Mouse (Mus musculus): ENCODE data around the gene Appbp2. TPM values are rescaled to one million over a fixed set of nuclear protein-coding genes. Genes with fewer than 3 reads are reported as not detected.

Appbp2 gene
- polyA plus RNA-seq, 1 experiment, result 8.5 TPM

DNA sequence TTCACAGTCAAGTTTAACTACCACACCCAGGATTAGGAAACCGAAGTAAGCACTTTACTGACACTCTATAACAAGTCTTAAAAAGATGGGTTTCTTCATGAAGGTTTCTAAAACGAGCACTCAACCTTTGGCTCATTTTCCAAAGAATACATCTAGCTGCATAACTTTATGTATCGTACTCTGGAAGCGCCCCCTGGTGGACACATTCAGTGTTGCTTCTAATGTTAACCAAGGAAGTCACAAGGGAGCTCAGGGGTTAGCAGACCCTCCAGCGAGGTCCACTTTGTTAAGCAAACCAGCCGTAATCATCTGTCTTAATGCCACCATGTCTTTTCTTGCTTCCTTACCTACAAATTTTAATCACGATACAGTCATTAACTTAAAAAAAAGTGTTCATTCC lies 26.3 kb upstream of the Appbp2 start:
- Histone ChIP-seq H3ac (ENCODE audit: control insufficient read depth, insufficient read length) (no peak overlapping the region), H3K79me2 (ENCODE audit: control insufficient read depth, insufficient read depth) (no peaks in the 10 kb centered on the region), H3K36me3 (ENCODE audit: control insufficient read depth, insufficient read depth) (no peaks in the 10 kb centered on the region), H3K27me3 (ENCODE audit: control insufficient read depth, insufficient read depth, insufficient read length) (no peaks in the 10 kb centered on the region), H3K4me3 (no peak overlapping the region), H3K4me2 (ENCODE audit: low read depth) (no peak overlapping the region)
- TF ChIP-seq MAX (IDR thresholded peaks at IDR 0.05; ENCODE audit: low read depth) (no peak), TCF3 (IDR thresholded peaks at IDR 0.05; ENCODE audit: insufficient read length, low read depth) (no peak), REST (IDR thresholded peaks at IDR 0.05; ENCODE audit: insufficient read depth, insufficient read length) (no peak), POLR2A (IDR thresholded peaks at IDR 0.05; ENCODE audit: insufficient read length, low read depth) (no peak), CEBPB (IDR thresholded peaks at IDR 0.05; ENCODE audit: insufficient read depth, poor library complexity, severe bottlenecking) (no peak), E2F4 (IDR thresholded peaks at IDR 0.05; ENCODE audit: insufficient read depth) (no peak), SRF (IDR thresholded peaks at IDR 0.05; ENCODE audit: control insufficient read depth, insufficient read length, low read depth) (no peak), MYOD1 (IDR thresholded peaks at IDR 0.05; ENCODE audit: control insufficient read depth in 1 of 3, insufficient read length in 2 of 3, low read depth in 2 of 3) (no peak), TCF12 (IDR thresholded peaks at IDR 0.05; ENCODE audit: insufficient read depth, poor library complexity, severe bottlenecking) (no peak), USF1 (IDR thresholded peaks at IDR 0.05; ENCODE audit: low read depth) (no peak), POLR2AphosphoS2 (IDR thresholded peaks at IDR 0.05; ENCODE audit: insufficient read length, low read depth) (no peak), MYOG (IDR thresholded peaks at IDR 0.05; ENCODE audit: control insufficient read depth in 1 of 3, insufficient read depth in 1 of 3, insufficient read length in 2 of 3, low read depth in 2 of 3) (no peak)

DNA sequence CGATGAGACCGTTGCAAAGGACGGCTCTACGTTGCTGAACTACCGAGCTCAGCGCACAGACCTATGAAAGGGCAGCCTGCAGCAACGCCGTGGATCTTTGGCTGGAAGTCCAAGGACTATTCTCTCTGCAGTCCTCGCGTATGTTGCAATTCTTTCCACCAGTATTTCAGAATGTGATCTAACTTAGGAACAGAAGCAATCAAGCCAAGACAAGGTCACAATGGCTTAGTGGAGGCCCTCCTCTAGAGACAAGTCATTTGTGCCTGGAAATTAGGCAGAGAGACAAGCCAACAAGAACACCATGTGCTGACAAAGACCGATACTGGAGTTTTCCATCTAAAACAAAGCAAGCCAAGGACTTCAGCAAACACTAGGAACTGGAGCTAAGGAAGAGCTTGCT lies 24.0 kb upstream of the Appbp2 start:
- H3K79me2 ChIP-seq (ENCODE audit: control insufficient read depth, insufficient read depth), result no peaks in the 10 kb centered on the region
- no peaks in the 10 kb centered on the region for H3K36me3 ChIP-seq (ENCODE audit: control insufficient read depth, insufficient read depth)
- H3K4me2 ChIP-seq (ENCODE audit: low read depth), result no peak overlapping the region
- TF ChIP-seq E2F4 (IDR thresholded peaks at IDR 0.05; ENCODE audit: insufficient read depth) (no peak), MAX (IDR thresholded peaks at IDR 0.05; ENCODE audit: low read depth) (no peak), MYOG (IDR thresholded peaks at IDR 0.05; ENCODE audit: control insufficient read depth in 1 of 3, insufficient read depth in 1 of 3, insufficient read length in 2 of 3, low read depth in 2 of 3) (no peak), POLR2AphosphoS2 (IDR thresholded peaks at IDR 0.05; ENCODE audit: insufficient read length, low read depth) (no peak), USF1 (IDR thresholded peaks at IDR 0.05; ENCODE audit: low read depth) (no peak), REST (IDR thresholded peaks at IDR 0.05; ENCODE audit: insufficient read depth, insufficient read length) (no peak), POLR2A (IDR thresholded peaks at IDR 0.05; ENCODE audit: insufficient read length, low read depth) (no peak), TCF12 (IDR thresholded peaks at IDR 0.05; ENCODE audit: insufficient read depth, poor library complexity, severe bottlenecking) (no peak), CEBPB (IDR thresholded peaks at IDR 0.05; ENCODE audit: insufficient read depth, poor library complexity, severe bottlenecking) (no peak), TCF3 (IDR thresholded peaks at IDR 0.05; ENCODE audit: insufficient read length, low read depth) (no peak), SRF (IDR thresholded peaks at IDR 0.05; ENCODE audit: control insufficient read depth, insufficient read length, low read depth) (no peak), MYOD1 (IDR thresholded peaks at IDR 0.05; ENCODE audit: control insufficient read depth in 1 of 3, insufficient read length in 2 of 3, low read depth in 2 of 3) (no peak)
- H3K4me3 ChIP-seq, result no peak overlapping the region
- H3K27me3 ChIP-seq (ENCODE audit: control insufficient read depth, insufficient read depth, insufficient read length), result no peaks in the 10 kb centered on the region
- no peak overlapping the region for H3ac ChIP-seq (ENCODE audit: control insufficient read depth, insufficient read length)

DNA sequence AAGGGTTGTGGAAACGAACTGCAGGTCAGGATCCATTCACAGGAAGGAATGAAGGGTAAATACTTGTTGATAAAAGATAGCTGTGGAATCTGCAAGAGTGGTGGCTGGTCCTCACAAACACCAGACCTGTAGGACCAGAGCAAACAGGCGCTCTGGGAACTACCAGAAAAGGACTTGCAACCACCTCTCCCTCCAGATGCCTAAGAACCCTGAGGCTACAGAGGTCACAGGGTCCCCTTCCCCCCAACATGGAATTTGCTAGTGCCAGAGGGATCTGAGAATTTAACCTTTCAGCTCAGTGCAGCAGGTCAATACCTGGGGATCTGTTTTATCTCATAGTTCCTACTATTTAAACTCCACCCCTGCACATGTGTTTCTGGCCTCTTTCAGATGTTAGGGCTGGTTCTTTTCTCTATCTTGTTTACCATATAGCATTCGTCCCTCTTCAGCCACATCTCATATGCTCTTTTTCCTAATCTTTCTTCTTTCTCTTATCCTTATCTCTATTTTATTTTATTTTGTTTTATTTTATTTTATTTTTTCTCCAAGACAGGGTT lies 20.6 kb upstream of the Appbp2 start:
- no peak overlapping the region for H3ac ChIP-seq (ENCODE audit: control insufficient read depth, insufficient read length)
- TF ChIP-seq CEBPB (IDR thresholded peaks at IDR 0.05; ENCODE audit: insufficient read depth, poor library complexity, severe bottlenecking) (no peak), SRF (IDR thresholded peaks at IDR 0.05; ENCODE audit: control insufficient read depth, insufficient read length, low read depth) (no peak), MYOD1 (IDR thresholded peaks at IDR 0.05; ENCODE audit: control insufficient read depth in 1 of 3, insufficient read length in 2 of 3, low read depth in 2 of 3) (no peak), MAX (IDR thresholded peaks at IDR 0.05; ENCODE audit: low read depth) (no peak), POLR2A (IDR thresholded peaks at IDR 0.05; ENCODE audit: insufficient read length, low read depth) (no peak), TCF12 (IDR thresholded peaks at IDR 0.05; ENCODE audit: insufficient read depth, poor library complexity, severe bottlenecking) (no peak), E2F4 (IDR thresholded peaks at IDR 0.05; ENCODE audit: insufficient read depth) (no peak), USF1 (IDR thresholded peaks at IDR 0.05; ENCODE audit: low read depth) (no peak), POLR2AphosphoS2 (IDR thresholded peaks at IDR 0.05; ENCODE audit: insufficient read length, low read depth) (no peak)
- H3K36me3 ChIP-seq (ENCODE audit: control insufficient read depth, insufficient read depth), result no peaks in the 10 kb centered on the region
- no peak overlapping the region for H3K4me3 ChIP-seq
- no peaks in the 10 kb centered on the region for H3K79me2 ChIP-seq (ENCODE audit: control insufficient read depth, insufficient read depth)
- no peak overlapping the region for H3K4me2 ChIP-seq (ENCODE audit: low read depth)
- no peaks in the 10 kb centered on the region for H3K27me3 ChIP-seq (ENCODE audit: control insufficient read depth, insufficient read depth, insufficient read length)

DNA sequence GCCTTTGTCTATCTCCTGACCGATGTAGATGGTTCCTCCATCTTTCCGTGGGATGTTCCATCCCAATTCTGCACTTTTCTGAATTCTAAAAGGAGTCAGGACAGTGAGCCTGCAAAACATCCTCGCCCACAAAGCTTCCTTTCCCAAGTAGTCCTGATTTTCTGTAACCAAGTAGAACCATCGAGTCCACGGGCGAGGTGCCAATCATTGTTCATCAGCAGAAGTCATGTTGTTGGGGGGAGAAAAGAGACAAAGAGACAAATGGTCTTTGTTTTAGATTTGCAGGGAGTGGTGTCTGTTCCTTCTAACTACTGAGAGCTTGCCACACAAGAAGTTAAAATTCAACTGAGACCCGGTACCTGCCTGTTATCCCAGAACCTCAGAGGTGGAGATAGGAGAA lies 18.7 kb upstream of the Appbp2 start:
- no peak overlapping the region for H3ac ChIP-seq (ENCODE audit: control insufficient read depth, insufficient read length)
- H3K36me3 ChIP-seq (ENCODE audit: control insufficient read depth, insufficient read depth), result no peaks in the 10 kb centered on the region
- H3K27me3 ChIP-seq (ENCODE audit: control insufficient read depth, insufficient read depth, insufficient read length), result no peaks in the 10 kb centered on the region
- no peak overlapping the region for H3K4me2 ChIP-seq (ENCODE audit: low read depth)
- H3K4me3 ChIP-seq, result no peak overlapping the region
- no peaks in the 10 kb centered on the region for H3K79me2 ChIP-seq (ENCODE audit: control insufficient read depth, insufficient read depth)
- TF ChIP-seq MYOG (IDR thresholded peaks at IDR 0.05; ENCODE audit: control insufficient read depth in 1 of 3, insufficient read depth in 1 of 3, insufficient read length in 2 of 3, low read depth in 2 of 3) (no peak), POLR2A (IDR thresholded peaks at IDR 0.05; ENCODE audit: insufficient read length, low read depth) (no peak), CEBPB (IDR thresholded peaks at IDR 0.05; ENCODE audit: insufficient read depth, poor library complexity, severe bottlenecking) (no peak), TCF12 (IDR thresholded peaks at IDR 0.05; ENCODE audit: insufficient read depth, poor library complexity, severe bottlenecking) (no peak), SRF (IDR thresholded peaks at IDR 0.05; ENCODE audit: control insufficient read depth, insufficient read length, low read depth) (no peak), MYOD1 (IDR thresholded peaks at IDR 0.05; ENCODE audit: control insufficient read depth in 1 of 3, insufficient read length in 2 of 3, low read depth in 2 of 3) (no peak), E2F4 (IDR thresholded peaks at IDR 0.05; ENCODE audit: insufficient read depth) (no peak), POLR2AphosphoS2 (IDR thresholded peaks at IDR 0.05; ENCODE audit: insufficient read length, low read depth) (no peak), REST (IDR thresholded peaks at IDR 0.05; ENCODE audit: insufficient read depth, insufficient read length) (no peak), USF1 (IDR thresholded peaks at IDR 0.05; ENCODE audit: low read depth) (no peak), TCF3 (IDR thresholded peaks at IDR 0.05; ENCODE audit: insufficient read length, low read depth) (no peak), MAX (IDR thresholded peaks at IDR 0.05; ENCODE audit: low read depth) (no peak)
